Mouse (Mus musculus) monocyte, adult 5-6 weeks (primary cell): ENCODE results near the gene Tcaf1. TPM values are rescaled to one million over a fixed set of nuclear protein-coding genes. Genes with fewer than 3 reads are reported as not detected.

ENCODE experiments used
- total RNA-seq: library from RNA; stranded (forward); fragments of 200-1000, 200-491, 200-594 nt; gene quantifications from 3 replicates; pipeline ENCODE4 v1.2.3, GENCODE M21; 2017

Tcaf1 gene
- total RNA-seq, 1 experiment from 2014 or later, result not detected

Other genes with a start within 250 kb of the Tcaf1 start
- not detected in 3 replicates for gene Olfr458, start 244.9 kb downstream of the Tcaf1 start, total RNA-seq
- 0.19 TPM in 1 of 3 replicates, not detected in the others for gene Olfr457, start 233.8 kb downstream of the Tcaf1 start, total RNA-seq
- gene Olfr456, start 222.9 kb downstream of the Tcaf1 start, total RNA-seq, result not detected in 3 replicates
- gene Olfr455, start 162.5 kb downstream of the Tcaf1 start, total RNA-seq, result not detected in 3 replicates
- not detected in 3 replicates for gene Tcaf3, start 112.4 kb downstream of the Tcaf1 start, total RNA-seq
- not detected in 3 replicates for gene Tcaf2, start 64.8 kb downstream of the Tcaf1 start, total RNA-seq
- gene Olfr453, start 29.3 kb upstream of the Tcaf1 start, total RNA-seq, result not detected in 3 replicates
- not detected in 3 replicates for gene Olfr38, start 46.3 kb upstream of the Tcaf1 start, total RNA-seq
- not detected in 3 replicates for gene Olfr452, start 75.0 kb upstream of the Tcaf1 start, total RNA-seq
- not detected in 3 replicates for gene Olfr450, start 101.9 kb upstream of the Tcaf1 start, total RNA-seq
- not detected in 3 replicates for gene Olfr449, start 124.3 kb upstream of the Tcaf1 start, total RNA-seq
- not detected in 3 replicates for gene Olfr448, start 180.4 kb upstream of the Tcaf1 start, total RNA-seq
- not detected in 3 replicates for gene Olfr447, start 198.8 kb upstream of the Tcaf1 start, total RNA-seq
- gene Olfr446, start 211.3 kb upstream of the Tcaf1 start, total RNA-seq, result not detected in 3 replicates
- gene Olfr444, start 239.0 kb upstream of the Tcaf1 start, total RNA-seq, result not detected in 3 replicates